Mouse (Mus musculus) kidney, postnatal 14 days (tissue): ENCODE measurements around the gene Nfia.
A peak's percentile ranks its signal among the peaks of the same experiment; 100 is the strongest.

Experiments used
- DNase-seq: peaks from one replicate; pipeline ENCODE4 v3.0.0; 2022; ENCODE audit warnings: mixed read lengths

The Nfia gene

GRCm38 (mm10) chr4:98020836-98021235, 248.3 kb downstream of the Nfia start:
- DNase-seq = no peak

DNA sequence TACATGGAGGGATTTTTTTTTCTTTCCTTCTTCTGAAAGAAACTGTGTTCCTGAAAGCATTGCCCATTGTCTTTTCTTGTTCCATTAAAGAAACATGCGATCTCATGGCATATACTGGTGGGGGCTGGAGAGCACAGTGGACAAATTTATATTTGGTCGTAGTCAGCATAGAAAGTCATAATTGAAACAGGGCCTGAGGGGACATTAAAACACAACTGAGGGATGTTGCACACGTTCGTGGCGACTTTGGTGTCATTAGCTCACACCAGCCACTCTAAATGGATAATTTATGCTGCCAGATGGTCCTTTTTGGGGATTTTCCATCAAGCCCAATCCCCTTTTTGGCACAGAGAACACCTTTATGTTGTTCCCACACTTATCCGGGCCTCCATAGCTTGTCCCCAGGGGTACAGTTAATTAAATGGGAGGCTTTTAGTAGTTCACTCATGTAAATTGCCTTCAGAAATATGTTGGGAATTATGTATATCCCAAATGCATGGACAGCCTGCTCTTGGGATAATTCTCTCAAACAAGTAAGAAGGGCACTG, 250.8 kb downstream of the Nfia start:
- DNase-seq = no peak

- no peak for DNase-seq
These were observed 254.9 kb downstream of the Nfia start for GRCm38 (mm10) chr4:98027412-98027811.

DNA sequence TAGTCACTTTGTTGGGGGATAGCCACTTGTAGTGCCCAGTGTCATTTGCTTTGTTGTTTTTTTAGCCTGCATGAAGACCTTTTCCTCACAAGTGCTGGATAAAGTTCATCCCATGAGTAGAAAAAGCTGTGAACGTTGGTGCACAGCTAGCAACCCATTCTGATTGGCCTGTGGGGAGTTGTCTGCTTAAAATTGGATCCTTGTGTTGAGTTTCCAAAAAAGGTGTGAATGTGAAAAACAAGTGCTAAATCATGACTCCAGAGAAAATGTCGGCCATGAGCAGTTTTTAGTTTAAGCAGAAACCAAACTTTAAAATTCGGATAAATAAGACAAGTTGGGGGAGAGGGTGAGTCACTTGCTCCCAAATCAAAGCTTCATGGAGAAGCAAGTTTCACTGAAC, 259.3 kb downstream of the Nfia start:
- DNase-seq = no peak

GRCm38 (mm10) chr4:98032332-98032731, 259.8 kb downstream of the Nfia start:
- no peak for DNase-seq

- DNase-seq = no peak
These were observed 266.6 kb downstream of the Nfia start for GRCm38 (mm10) chr4:98039095-98039494.

DNA sequence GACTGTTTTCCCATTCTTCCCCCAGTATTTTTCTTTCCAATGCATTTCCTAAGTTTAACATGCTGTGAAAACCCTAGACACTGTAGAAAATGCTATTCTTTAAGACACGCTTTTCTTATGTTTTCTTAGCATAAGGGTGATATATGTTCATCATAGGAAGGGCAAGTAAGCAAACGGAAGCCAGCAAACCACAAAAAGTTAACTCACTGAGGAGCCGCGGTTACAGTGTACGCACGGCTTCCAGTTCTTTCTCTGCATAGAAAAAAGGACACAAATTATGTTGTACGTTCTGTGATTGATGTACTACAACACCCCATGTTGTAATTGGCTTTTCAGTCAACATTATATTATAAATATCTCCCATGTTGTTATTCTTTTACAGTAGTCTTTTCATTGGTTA, 267.6 kb downstream of the Nfia start:
- DNase-seq = no peak

- no peak for DNase-seq
These were observed 272.1 kb downstream of the Nfia start for GRCm38 (mm10) chr4:98044611-98045010.

DNA sequence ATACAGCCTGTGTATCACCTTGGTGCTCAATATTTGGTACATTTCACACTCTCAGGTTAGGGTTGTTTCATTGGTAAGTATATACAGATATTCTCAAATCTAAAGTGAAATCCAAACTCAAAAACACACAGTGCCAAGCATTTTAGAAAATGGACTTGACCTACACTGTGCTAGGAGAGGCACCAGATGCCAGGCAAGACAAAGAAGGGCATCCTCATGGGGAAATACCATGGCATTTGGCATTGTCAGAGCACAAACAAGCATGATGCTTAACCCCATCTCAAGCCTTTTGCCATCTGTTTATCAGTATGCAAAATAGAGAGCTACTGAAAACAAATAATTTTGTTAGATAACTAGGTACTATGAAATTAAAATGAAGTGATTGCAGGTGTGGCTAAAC, 274.8 kb downstream of the Nfia start:
- no peak for DNase-seq

GRCm38 (mm10) chr4:98049584-98049983, 277.1 kb downstream of the Nfia start:
- DNase-seq = peak; percentile 14

DNA sequence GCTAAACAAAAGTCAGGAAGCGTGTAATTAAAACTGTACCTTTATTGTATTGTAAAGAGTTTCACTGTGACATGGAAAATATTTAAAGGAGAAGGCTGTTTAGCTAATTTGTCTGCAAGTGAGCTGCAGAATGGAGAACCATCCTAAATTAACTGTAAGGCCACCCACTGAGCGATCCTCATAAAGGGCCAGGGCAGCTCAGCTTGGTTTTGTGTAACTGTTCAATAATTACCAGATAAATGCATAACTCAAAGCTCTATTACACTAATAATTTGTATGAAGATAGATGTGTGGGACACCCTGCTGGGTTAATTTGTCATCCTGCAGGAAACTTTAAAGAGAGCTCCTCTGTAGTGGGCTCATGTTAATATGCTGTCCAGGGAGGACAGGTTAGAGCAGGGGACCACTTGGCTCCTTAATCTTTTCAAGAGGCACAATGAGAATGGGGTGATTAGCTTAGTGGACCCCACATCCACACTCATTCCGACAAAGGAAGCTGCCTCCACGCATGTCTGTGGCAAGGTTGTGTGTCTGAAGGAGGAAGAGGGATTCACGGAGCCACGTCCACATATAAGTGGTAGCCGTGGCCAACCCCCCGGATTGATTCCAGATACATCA, 277.6 kb downstream of the Nfia start:
- no peak for DNase-seq

GRCm38 (mm10) chr4:98050781-98051180, 278.2 kb downstream of the Nfia start:
- DNase-seq = no peak

- no peak for DNase-seq
These were observed 278.8 kb downstream of the Nfia start for GRCm38 (mm10) chr4:98051326-98051725.

DNA sequence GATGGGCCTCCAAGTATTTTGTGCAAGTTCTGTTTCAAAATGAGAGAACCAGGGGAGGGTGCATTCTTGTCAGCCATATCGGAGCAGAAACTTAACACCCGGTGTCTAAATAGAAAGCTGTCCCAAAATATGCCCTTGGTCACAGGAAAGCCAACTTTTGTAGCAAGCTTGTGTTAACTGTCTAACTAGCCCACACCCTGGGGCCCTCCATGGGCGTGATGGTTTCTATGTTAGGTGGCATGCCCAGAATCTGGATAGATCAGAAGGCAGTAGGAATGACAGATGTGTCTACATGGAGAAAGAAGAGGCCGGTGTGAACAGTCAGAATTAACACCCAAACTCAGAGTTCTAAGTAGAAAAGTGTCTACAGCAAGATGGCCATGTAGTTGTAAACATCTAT, 282.5 kb downstream of the Nfia start:
- no peak for DNase-seq

DNA sequence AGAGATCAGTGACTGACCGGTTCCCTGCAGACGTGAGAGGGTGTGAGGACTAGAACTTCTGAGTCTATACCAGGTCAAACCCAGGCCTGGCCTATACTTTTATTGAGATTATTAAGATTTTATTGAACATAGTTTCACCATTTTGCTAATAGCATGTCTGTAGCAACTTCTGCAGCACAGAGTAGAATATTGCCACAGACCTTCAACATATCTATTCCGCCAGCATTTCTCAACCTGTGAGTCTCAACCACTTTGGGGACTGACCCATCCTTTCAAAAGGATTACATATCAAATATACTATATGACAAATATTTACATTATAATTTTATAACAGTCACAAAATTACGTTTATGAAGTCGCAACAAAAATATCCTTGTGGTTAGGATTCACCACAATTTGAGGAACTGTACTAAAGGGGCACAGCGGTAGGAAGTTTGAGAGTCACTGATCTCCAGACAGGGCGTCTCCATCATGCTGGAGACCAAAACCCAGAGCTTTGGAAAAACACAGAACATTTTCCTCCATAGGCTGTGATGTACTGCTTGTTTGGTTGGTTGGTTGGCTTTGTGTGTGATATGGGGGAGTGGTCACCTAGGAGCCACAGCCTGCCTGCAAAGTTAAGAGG, 284.0 kb downstream of the Nfia start:
- DNase-seq = no peak

DNA sequence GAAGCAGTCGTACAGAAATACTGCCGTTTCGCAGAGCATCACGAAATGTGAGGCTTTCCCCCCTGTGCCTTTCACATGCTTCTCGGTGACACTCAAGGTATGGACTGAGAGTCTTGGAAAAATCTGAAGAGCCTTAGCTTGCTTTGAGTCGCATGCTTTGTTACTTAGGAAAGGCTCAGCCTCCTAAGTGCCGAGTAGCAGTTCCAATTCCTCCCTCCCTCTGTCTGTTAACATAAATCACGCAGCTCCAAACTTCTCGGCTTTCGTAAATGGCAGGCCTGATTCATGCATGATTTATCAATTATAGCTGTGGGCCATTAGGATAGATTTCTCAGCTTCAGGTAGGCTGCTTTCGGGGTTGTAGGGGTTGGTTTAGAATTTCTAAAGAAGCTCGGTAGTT, 284.7 kb downstream of the Nfia start:
- DNase-seq = no peak

DNA sequence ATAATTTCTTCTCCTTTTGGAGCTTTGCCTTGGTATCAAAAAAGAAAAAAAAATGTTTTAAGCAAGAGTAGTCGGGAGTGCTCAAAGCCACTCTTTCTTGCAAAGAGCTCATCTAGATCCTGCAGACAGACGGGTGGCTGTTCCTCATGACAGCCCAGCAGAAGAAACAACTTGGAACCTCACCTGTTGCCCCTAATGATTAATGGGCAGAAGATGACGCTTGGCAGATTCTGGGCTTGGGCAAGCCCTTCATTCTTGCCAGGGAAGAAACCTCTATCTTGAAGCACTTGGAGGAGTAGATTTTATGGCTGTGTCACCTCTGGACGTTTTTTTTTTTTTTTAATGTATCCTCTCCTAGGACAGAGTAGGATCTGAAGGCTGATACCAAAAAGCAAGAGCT, 285.2 kb downstream of the Nfia start:
- DNase-seq = no peak

DNA sequence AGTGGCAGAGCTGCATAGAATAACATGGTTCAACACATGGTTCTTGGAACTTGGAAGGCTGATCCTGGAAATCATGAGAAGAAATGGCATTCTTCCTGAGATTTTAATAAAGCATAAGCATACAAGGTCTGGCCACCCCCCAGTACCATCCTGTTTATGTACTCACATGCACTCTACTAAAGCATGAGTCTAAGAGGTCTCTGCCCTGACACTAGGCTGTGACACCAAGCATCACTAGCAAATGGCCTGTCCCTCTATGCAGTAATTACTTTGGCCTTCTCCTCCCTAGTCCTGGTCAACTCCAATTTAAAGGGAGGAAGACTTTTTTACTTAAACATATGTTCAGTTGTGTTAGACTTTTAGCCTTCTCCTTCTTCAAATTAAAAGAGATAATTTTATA, 285.6 kb downstream of the Nfia start:
- DNase-seq = no peak

GRCm38 (mm10) chr4:98060601-98061000, 288.1 kb downstream of the Nfia start:
- DNase-seq = no peak

DNA sequence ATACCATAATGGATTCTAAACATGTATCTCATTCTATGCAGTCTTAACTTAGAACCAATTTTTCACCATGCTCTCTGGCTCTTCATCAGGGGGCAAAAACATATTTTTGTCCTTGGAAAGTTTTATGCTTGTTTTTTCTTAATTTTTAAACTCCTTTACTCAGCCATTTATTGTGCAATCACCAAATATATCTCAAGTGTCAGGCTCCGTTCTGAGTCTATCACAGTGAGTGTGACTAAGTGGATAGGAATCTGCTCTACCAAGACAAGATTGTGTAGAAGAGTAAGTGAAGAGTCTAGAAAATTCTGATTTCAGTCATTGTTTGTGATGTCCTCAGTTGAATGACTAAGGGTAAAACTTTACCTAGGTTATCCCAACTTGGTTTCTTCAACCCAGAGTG, 288.6 kb downstream of the Nfia start:
- no peak for DNase-seq

DNA sequence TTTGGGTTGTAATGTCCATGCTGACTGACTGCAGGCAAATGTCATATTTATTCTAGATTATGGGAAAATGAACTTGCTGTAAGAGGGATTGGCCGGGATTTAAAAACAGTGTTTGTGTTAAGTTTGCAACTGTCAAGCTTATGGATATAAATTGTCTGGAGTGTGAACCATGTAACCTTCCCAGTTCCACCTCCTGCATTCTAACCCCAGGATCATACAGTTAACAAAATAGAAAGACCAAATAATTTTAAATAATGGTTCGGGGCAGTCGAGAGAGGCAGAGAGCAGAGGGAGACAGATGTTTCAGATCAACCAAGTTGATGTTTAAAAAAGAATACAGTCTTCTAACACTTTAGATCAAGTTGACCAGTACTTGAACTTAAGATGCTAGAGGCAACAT, 290.7 kb downstream of the Nfia start:
- DNase-seq = peak; percentile 17

GRCm38 (mm10) chr4:98076106-98076505, 303.6 kb downstream of the Nfia start:
- DNase-seq = no peak

DNA sequence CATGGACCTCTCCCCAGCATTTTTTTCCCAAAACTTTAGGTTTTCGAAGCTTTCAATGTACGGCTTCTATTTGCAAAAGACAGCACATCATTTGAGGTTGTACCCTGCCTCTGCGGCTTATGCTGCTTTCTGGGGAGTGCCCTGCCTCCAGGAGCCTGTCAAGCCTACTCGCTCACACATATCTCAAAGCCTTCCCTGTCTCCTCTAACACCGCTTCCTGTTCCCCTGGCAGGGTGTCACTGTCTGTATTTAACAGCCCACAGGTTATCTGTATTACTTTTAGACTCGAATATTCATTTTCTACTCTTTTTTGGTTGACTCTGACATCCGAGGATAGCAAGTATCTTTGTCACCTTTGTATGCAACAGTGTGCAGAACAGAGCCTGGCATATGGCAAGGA, 304.1 kb downstream of the Nfia start:
- DNase-seq = no peak

DNA sequence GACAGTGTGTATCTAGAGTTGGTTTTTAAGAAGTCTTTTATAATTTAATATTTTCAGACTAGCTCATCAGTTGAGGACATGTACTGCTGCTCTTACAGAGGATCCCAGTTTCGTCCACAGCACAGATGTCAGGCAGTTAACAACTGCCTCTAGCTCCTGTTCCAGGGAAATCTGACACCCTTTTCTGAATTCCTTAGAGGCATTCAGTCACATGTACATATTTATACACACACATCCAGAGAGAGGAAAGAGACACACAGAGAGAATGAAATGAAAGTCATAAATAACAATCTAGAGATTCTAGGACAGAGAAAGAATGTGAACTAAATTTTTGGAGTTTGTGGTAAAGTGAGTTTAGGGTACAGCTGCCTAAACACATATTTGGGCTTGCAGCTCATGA, 308.1 kb downstream of the Nfia start:
- no peak for DNase-seq

- DNase-seq = no peak
These were observed 309.4 kb downstream of the Nfia start for GRCm38 (mm10) chr4:98081962-98082361.
